Mouse (Mus musculus) limb, embryonic 13.5 days (tissue): ENCODE results near the gene 9230110F15Rik. TPM values are rescaled to one million over a fixed set of nuclear protein-coding genes. Genes with fewer than 3 reads are reported as not detected.
"Not testable (repeated sequence)": the region's sequence is repeated elsewhere in the genome, so short reads cannot be mapped to it uniquely, and the experiment has no call there.

Experiments used
- ATAC-seq: fragments of 200-750 bp; cut with Nextera tagmentation; 2 replicates; pipeline ENCODE4 v1.8.0; 2017; ENCODE audit warnings: low read depth, moderate number of reproducible peaks, moderate TSS enrichment; ENCODE audit not compliant: low FRiP score
- H3K27ac ChIP-seq: fragments of 300-500 bp; sonication (generic); 2 replicates; pipeline ENCODE4 v1.5.1; 2015; ENCODE audit warnings: inconsistent platforms, mild to moderate bottlenecking, moderate library complexity
- H3K27me3 ChIP-seq: fragments of 300-500 bp; sonication (generic); 2 replicates; pipeline ENCODE4 v1.6.1; 2015; ENCODE audit warnings: mild to moderate bottlenecking, inconsistent platforms
- H3K36me3 ChIP-seq: fragments of 300-500 bp; sonication (generic); 2 replicates; pipeline ENCODE4 v1.6.1; 2015; ENCODE audit warnings: inconsistent platforms, mild to moderate bottlenecking, moderate library complexity
- H3K4me1 ChIP-seq: fragments of 300-500 bp; sonication (generic); 2 replicates; pipeline ENCODE4 v1.6.1; 2015; ENCODE audit warnings: inconsistent platforms
- H3K4me2 ChIP-seq: fragments of 300-500 bp; sonication (generic); replicated peaks from 2 replicates; pipeline ENCODE4 v1.6.1; 2015; ENCODE audit warnings: inconsistent platforms, mild to moderate bottlenecking, moderate library complexity
- H3K4me3 ChIP-seq: fragments of 300-500 bp; sonication (generic); 2 replicates; pipeline ENCODE4 v1.5.1; 2015; ENCODE audit warnings: moderate library complexity, mild to moderate bottlenecking, inconsistent platforms
- H3K9ac ChIP-seq: fragments of 300-500 bp; sonication (generic); 2 replicates; pipeline ENCODE4 v1.6.1; 2015; ENCODE audit warnings: mild to moderate bottlenecking, inconsistent platforms
- H3K9me3 ChIP-seq: fragments of 300-500 bp; sonication (generic); 2 replicates; pipeline ENCODE4 v1.6.1; 2016; ENCODE audit warnings: inconsistent platforms
- WGBS: fragments of 180-500 bp; shearing (Covaris S2); methylation state at CpG from one replicate; pipeline ENCODE4 v1.1.7; 2015; 5-methylcytosine and 5-hydroxymethylcytosine counted together
- polyA plus RNA-seq: library from polyadenylated mRNA; unstranded; fragments of >200 nt; fragmentation: Nextera tagmentation; extraction: Ambion mirVana; gene quantifications from 2 replicates; pipeline ENCODE4 v1.2.1, GENCODE M21; 2015

Gene 9230110F15Rik
- not detected in 2 replicates for polyA plus RNA-seq

- H3K4me2 ChIP-seq = no peak within 1 kb of the TSS
- H3K27me3 ChIP-seq = no peaks in the 10 kb centered on the region
- no peaks in the 10 kb centered on the region for H3K4me1 ChIP-seq
- no peak within 1 kb of the TSS for H3K27ac ChIP-seq
- 74% methylated on average over 1 of the region's 1 CpGs for WGBS
- no peaks in the 10 kb centered on the region for H3K36me3 ChIP-seq
- H3K9me3 ChIP-seq = no peaks in the 10 kb centered on the region
- no peak within 1 kb of the TSS for H3K4me3 ChIP-seq
- H3K9ac ChIP-seq = no peak within 1 kb of the TSS
- ATAC-seq = no peak
These were observed at the start of gene 9230110F15Rik for GRCm38 (mm10) chr9:35844050-35844449. Gene 9230110F15Rik (minus strand): TSS chr9:35844150.

GRCm38 (mm10) chr9:35893112-35893511 is 49.2 kb upstream of the 9230110F15Rik start:
- not testable (repeated sequence) for ATAC-seq, H3K4me1 ChIP-seq, H3K9ac ChIP-seq, H3K27me3 ChIP-seq, H3K4me2 ChIP-seq, H3K27ac ChIP-seq, H3K4me3 ChIP-seq, H3K9me3 ChIP-seq, H3K36me3 ChIP-seq
- WGBS = 66% methylated on average over 1 of the region's 1 CpGs

GRCm38 (mm10) chr9:35817881-35818280 is 26.1 kb downstream of the 9230110F15Rik start:
- H3K27me3 ChIP-seq, ATAC-seq, H3K4me1 ChIP-seq, H3K36me3 ChIP-seq, H3K9ac ChIP-seq, H3K4me3 ChIP-seq, H3K27ac ChIP-seq, H3K4me2 ChIP-seq: not testable (repeated sequence)
- WGBS = 93% methylated on average over 15 of the region's 15 CpGs
- H3K9me3 ChIP-seq = peaks cover 17% of the 10 kb centered on the region

- no peak for ATAC-seq
- Histone ChIP-seq H3K4me2 (no peak overlapping the region), H3K27me3 (no peaks in the 10 kb centered on the region), H3K9me3 (0 out of 2 replicates have a peak, but pooled peaks cover 4% of the 10 kb centered on the region), H3K36me3 (no peaks in the 10 kb centered on the region), H3K4me1 (no peaks in the 10 kb centered on the region), H3K27ac (no peak overlapping the region), H3K9ac (no peak overlapping the region), H3K4me3 (no peak overlapping the region)
These were observed 45.8 kb downstream of the 9230110F15Rik start for GRCm38 (mm10) chr9:35798146-35798545.

GRCm38 (mm10) chr9:35790001-35790400 is 53.9 kb downstream of the 9230110F15Rik start, which contains the start of the genes Gm27235 and D730048I06Rik:
Gene Gm27235 (minus strand): TSS chr9:35790101.
Gene D730048I06Rik (minus strand): TSS chr9:35790112.
- 89% methylated on average over 3 of the region's 3 CpGs for WGBS
- H3K27me3 ChIP-seq = no peaks in the 10 kb centered on the region
- H3K36me3 ChIP-seq = no peaks in the 10 kb centered on the region
- H3K4me3 ChIP-seq = no peak within 1 kb of the TSS
- no peak for ATAC-seq
- H3K27ac ChIP-seq = no peak within 1 kb of the TSS
- no peak within 1 kb of the TSS for H3K9ac ChIP-seq
- 0 out of 2 replicates have a peak, but pooled peaks cover under 1% of the 10 kb centered on the region for H3K9me3 ChIP-seq
- H3K4me2 ChIP-seq = no peak within 1 kb of the TSS
- no peaks in the 10 kb centered on the region for H3K4me1 ChIP-seq

Other genes starting within 250 kb of the 9230110F15Rik start
- not detected in 2 replicates for gene Pate4, start 232.2 kb downstream of the 9230110F15Rik start, polyA plus RNA-seq
- gene Pate3, start 195.9 kb downstream of the 9230110F15Rik start, polyA plus RNA-seq = not detected in 2 replicates
- gene Pate1, start 156.8 kb downstream of the 9230110F15Rik start, polyA plus RNA-seq = 0.08 TPM in 1 of 2 replicates, not detected in the other
- not detected in 2 replicates for gene Gm17677, start 103.1 kb downstream of the 9230110F15Rik start, polyA plus RNA-seq
- gene Gm17727, start 66.0 kb downstream of the 9230110F15Rik start, polyA plus RNA-seq = not detected in 2 replicates
- not detected in 2 replicates for gene Gm27235, start 54.0 kb downstream of the 9230110F15Rik start, polyA plus RNA-seq
- gene D730048I06Rik, start 54.0 kb downstream of the 9230110F15Rik start, polyA plus RNA-seq = not detected in 2 replicates
- not detected in 2 replicates for gene 9230113P08Rik, start 64.3 kb upstream of the 9230110F15Rik start, polyA plus RNA-seq